Mouse (Mus musculus) embryonic fibroblast, embryonic 13.5 days (primary cell): ENCODE data around the gene Fam107b. TPM values are rescaled to one million over a fixed set of nuclear protein-coding genes. Genes with fewer than 3 reads are reported as not detected.

Experiments
- H3K27ac ChIP-seq: 2 replicates; pipeline ENCODE4 v1.5.1; 2012; ENCODE audit warnings: low read length, control low read depth, inconsistent platforms; ENCODE audit not compliant: insufficient read depth
- H3K4me1 ChIP-seq: 2 replicates; pipeline ENCODE4 v1.6.1; 2011; ENCODE audit warnings: low read length; ENCODE audit not compliant: control insufficient read depth, insufficient read depth
- H3K4me3 ChIP-seq: 2 replicates; pipeline ENCODE4 v1.5.1; 2011; ENCODE audit warnings: mild to moderate bottlenecking, control low read depth, low read length; ENCODE audit not compliant: insufficient read depth
- CTCF ChIP-seq: IDR thresholded peaks from 2 replicates; pipeline ENCODE4 v1.5.1; 2011; ENCODE audit warnings: mild to moderate bottlenecking, control low read depth, low read length, moderate library complexity, borderline replicate concordance; ENCODE audit not compliant: insufficient read depth
- POLR2A ChIP-seq: IDR thresholded peaks from 2 replicates; pipeline ENCODE4 v1.6.1; 2011; ENCODE audit warnings: low read depth, mild to moderate bottlenecking, control low read depth, low read length, moderate library complexity
- polyA plus RNA-seq: library from polyadenylated mRNA; stranded (reverse); fragments of >200 nt; gene quantifications from 2 replicates; pipeline ENCODE4 v1.2.4, GENCODE M21; 2011; ENCODE audit warnings: low read depth; ENCODE audit not compliant: missing spikeins, insufficient read length

The Fam107b gene
- polyA plus RNA-seq, 1 experiment, result 34.4 TPM

- Histone ChIP-seq H3K27ac (no peak overlapping the region), H3K4me1 (no peaks in the 10 kb centered on the region), H3K4me3 (no peak overlapping the region)
- TF ChIP-seq CTCF (0 out of 2 replicates have a peak, but pooled peaks have one; percentile 14), POLR2A (no peak)
Observed at GRCm38 (mm10) chr2:3629741-3630140, 59.5 kb downstream of the Fam107b start.

GRCm38 (mm10) chr2:3630769-3631477, 60.6 kb downstream of the Fam107b start:
- H3K4me3 ChIP-seq, result no peak overlapping the region
- no peaks in the 10 kb centered on the region for H3K4me1 ChIP-seq
- TF ChIP-seq CTCF, result no peak
- TF ChIP-seq POLR2A, result no peak
- no peak overlapping the region for H3K27ac ChIP-seq

- H3K27ac ChIP-seq, result no peak overlapping the region
- TF ChIP-seq POLR2A, result no peak
- no peak for TF ChIP-seq CTCF
Observed at GRCm38 (mm10) chr2:3633137-3633536, 62.8 kb downstream of the Fam107b start.

GRCm38 (mm10) chr2:3636771-3637170, 66.5 kb downstream of the Fam107b start:
- H3K4me1 ChIP-seq, result no peaks in the 10 kb centered on the region
- H3K4me3 ChIP-seq, result no peak overlapping the region
- TF ChIP-seq POLR2A, result no peak
- TF ChIP-seq CTCF, result no peak
- no peak overlapping the region for H3K27ac ChIP-seq

More at GRCm38 (mm10) chr2:3633137-3633536, 62.8 kb downstream of the Fam107b start:
- Histone ChIP-seq H3K4me3 (no peak overlapping the region), H3K4me1 (no peaks in the 10 kb centered on the region)

- TF ChIP-seq CTCF, result no peak
- no peak for TF ChIP-seq POLR2A
Observed at GRCm38 (mm10) chr2:3641001-3641770, 70.9 kb downstream of the Fam107b start.

GRCm38 (mm10) chr2:3642949-3643348, 72.7 kb downstream of the Fam107b start:
- TF ChIP-seq CTCF (no peak), POLR2A (no peak)

More at GRCm38 (mm10) chr2:3641001-3641770, 70.9 kb downstream of the Fam107b start:
- Histone ChIP-seq H3K4me3 (no peak overlapping the region), H3K4me1 (no peaks in the 10 kb centered on the region), H3K27ac (no peak overlapping the region)

GRCm38 (mm10) chr2:3645741-3646140, 75.5 kb downstream of the Fam107b start:
- Histone ChIP-seq H3K27ac (no peak overlapping the region), H3K4me1 (no peaks in the 10 kb centered on the region), H3K4me3 (no peak overlapping the region)
- no peak for TF ChIP-seq CTCF
- no peak for TF ChIP-seq POLR2A

More at GRCm38 (mm10) chr2:3642949-3643348, 72.7 kb downstream of the Fam107b start:
- Histone ChIP-seq H3K27ac (no peak overlapping the region), H3K4me3 (no peak overlapping the region), H3K4me1 (no peaks in the 10 kb centered on the region)

GRCm38 (mm10) chr2:3649171-3649570, 78.9 kb downstream of the Fam107b start:
- TF ChIP-seq CTCF, result no peak
- TF ChIP-seq POLR2A, result no peak
- Histone ChIP-seq H3K4me3 (no peak overlapping the region), H3K27ac (no peak overlapping the region), H3K4me1 (no peaks in the 10 kb centered on the region)

GRCm38 (mm10) chr2:3654606-3655005, 84.3 kb downstream of the Fam107b start:
- no peak overlapping the region for H3K27ac ChIP-seq
- no peak for TF ChIP-seq CTCF
- no peak for TF ChIP-seq POLR2A
- no peak overlapping the region for H3K4me3 ChIP-seq
- H3K4me1 ChIP-seq, result peaks cover 5% of the 10 kb centered on the region

GRCm38 (mm10) chr2:3656091-3656490, 85.8 kb downstream of the Fam107b start:
- Histone ChIP-seq H3K27ac (no peak overlapping the region), H3K4me3 (no peak overlapping the region), H3K4me1 (peaks cover 9% of the 10 kb centered on the region)
- TF ChIP-seq POLR2A (no peak), CTCF (no peak)
